Mouse (Mus musculus): ENCODE results near the gene Gpr158. TPM values are rescaled to one million over a fixed set of nuclear protein-coding genes. Genes with fewer than 3 reads are reported as not detected.
"Not testable (repeated sequence)": the region's sequence is repeated elsewhere in the genome, so short reads cannot be mapped to it uniquely, and the experiment has no call there.

The Gpr158 gene
- polyA plus RNA-seq, 1 experiment from 2014 or later: 0.05 TPM

DNA sequence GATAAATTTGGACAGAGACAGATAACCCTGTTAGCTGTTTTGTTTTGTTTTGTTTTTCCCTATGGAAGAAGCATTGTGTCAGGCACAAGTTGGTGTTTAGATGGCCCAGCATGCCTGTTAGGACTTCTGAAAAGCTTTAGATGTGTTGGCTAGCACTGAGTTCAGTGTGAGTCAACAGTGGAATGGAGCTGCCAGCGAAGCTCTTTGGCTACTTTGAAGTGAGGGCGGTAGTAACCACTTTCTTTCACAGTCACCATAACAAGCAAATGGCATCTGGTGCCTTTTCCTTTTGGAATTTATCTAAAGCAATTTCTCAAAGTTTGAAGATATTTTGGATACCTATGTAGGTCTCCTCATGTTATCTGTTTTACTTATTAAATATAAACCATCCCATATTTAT lies 62.9 kb downstream of the Gpr158 start:
- Histone ChIP-seq H3K27me3 (no peaks in the 10 kb centered on the region), H3K9ac (no peak overlapping the region), H3K4me3 (no peak overlapping the region), H3K27ac (no peak overlapping the region), H3K4me1 (no peaks in the 10 kb centered on the region), H3K9me3 (no peaks in the 10 kb centered on the region), H3K36me3 (no peaks in the 10 kb centered on the region), H3K4me2 (no peak overlapping the region)
- ATAC-seq (ENCODE audit: insufficient number of reproducible peaks, low FRiP score, low TSS enrichment, low read depth): no peak
- WGBS: 76% methylated on average over 2 of the region's 2 CpGs

DNA sequence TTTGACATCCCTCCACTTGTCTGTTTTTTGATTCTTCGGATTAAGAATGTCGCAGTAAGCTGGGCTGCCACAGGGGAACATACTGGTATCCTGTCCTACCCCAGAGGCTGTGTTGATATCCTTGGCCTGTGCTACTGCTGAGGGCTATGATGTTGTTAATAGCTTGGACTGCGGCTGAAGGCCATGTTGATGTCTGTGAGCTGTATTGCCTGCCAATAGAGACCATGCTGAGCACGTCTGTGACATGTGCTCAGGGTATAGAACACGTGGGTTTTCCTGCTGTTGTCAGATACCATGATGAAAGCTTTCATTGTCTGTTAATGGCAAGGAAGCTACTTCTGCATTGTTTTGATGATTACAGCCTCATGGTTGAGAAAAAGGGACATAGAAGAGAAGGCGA lies 63.8 kb downstream of the Gpr158 start:
- no peak overlapping the region for H3K9ac ChIP-seq

DNA sequence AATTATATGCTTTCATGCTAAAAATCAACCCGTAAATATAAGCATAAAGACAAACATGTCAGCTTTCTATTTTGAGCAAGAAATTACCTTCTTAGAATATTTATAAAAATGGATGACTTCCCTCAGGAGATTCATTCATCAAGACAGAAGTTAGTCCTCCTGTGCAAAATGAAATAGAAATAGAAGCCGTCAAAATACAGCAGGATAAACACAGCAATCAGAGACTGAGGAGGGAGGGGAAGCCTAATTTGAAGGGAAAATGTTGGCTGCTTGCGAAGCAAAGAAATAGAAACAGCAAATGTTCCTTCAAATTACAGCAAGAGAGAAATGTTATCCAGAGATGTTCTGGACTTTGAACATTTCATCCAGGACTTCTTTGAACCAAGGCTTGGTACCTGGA lies 72.3 kb downstream of the Gpr158 start:
- H3K36me3 ChIP-seq: no peaks in the 10 kb centered on the region
- 83% methylated on average over 3 of the region's 3 CpGs for WGBS

More for the DNA sequence above, 63.8 kb downstream of the Gpr158 start:
- Histone ChIP-seq H3K27me3 (no peaks in the 10 kb centered on the region), H3K4me1 (no peaks in the 10 kb centered on the region), H3K4me2 (no peak overlapping the region), H3K4me3 (no peak overlapping the region), H3K27ac (no peak overlapping the region), H3K36me3 (no peaks in the 10 kb centered on the region), H3K9me3 (no peaks in the 10 kb centered on the region)
- 77% methylated on average over 6 of the region's 6 CpGs for WGBS
- no peak for ATAC-seq (ENCODE audit: insufficient number of reproducible peaks, low FRiP score, low TSS enrichment, low read depth)

DNA sequence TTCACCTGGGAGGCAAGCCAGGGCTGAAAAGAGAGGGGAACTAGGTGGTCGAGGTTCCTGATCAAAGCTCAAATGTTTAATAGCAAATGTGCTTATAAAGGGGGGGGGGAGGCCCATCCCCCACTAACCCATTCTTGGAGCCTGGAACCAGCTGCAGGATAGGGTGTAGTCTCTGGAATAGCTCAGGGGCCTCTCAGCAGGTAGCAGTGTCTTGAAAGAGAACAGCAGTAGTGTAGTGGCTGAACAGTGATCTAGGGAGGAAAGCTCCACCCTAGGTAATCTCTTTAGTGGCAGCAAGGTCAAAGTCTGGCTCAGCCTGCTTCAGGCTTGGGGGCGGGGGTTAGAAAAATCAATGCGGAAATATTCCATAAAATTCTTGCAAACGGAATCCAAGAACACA lies 93.3 kb downstream of the Gpr158 start:
- 79% methylated on average over 4 of the region's 4 CpGs for WGBS

More for the DNA sequence above, 72.3 kb downstream of the Gpr158 start:
- Histone ChIP-seq H3K4me1 (no peaks in the 10 kb centered on the region), H3K9ac (no peak overlapping the region), H3K9me3 (no peaks in the 10 kb centered on the region), H3K27ac (no peak overlapping the region), H3K4me3 (no peak overlapping the region), H3K27me3 (no peaks in the 10 kb centered on the region), H3K4me2 (no peak overlapping the region)
- ATAC-seq (ENCODE audit: insufficient number of reproducible peaks, low FRiP score, low TSS enrichment, low read depth): no peak

DNA sequence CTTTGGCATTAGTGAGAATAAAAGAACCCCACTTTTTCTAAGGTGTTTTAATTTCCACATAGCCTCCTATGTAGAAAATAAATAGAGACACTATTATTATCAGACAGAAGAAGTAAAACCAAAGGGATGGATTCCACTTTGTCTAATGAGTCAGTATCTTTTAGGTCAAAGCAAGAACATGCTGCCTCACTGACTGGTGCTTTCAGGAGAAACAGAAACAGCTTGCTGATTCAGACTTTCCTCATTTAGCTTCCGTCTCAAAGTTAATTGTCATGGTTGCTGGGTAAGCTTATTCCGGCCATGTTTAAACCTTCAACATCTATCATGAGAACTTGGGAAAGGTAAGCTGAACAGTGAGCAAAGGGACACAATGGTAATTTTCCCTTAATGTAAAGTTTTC lies 107.6 kb downstream of the Gpr158 start:
- Histone ChIP-seq H3K4me1 (no peaks in the 10 kb centered on the region), H3K4me3 (no peak overlapping the region), H3K4me2 (no peak overlapping the region), H3K27me3 (no peaks in the 10 kb centered on the region), H3K27ac (no peak overlapping the region), H3K9me3 (no peaks in the 10 kb centered on the region), H3K36me3 (no peaks in the 10 kb centered on the region), H3K9ac (no peak overlapping the region)
- ATAC-seq (ENCODE audit: insufficient number of reproducible peaks, low FRiP score, low TSS enrichment, low read depth): no peak
- WGBS: 93% methylated on average over 2 of the region's 2 CpGs

More for the DNA sequence above, 93.3 kb downstream of the Gpr158 start:
- ATAC-seq (ENCODE audit: insufficient number of reproducible peaks, low FRiP score, low TSS enrichment, low read depth); H3K4me3 ChIP-seq; H3K9ac ChIP-seq; H3K4me1 ChIP-seq; H3K27ac ChIP-seq; H3K27me3 ChIP-seq; H3K36me3 ChIP-seq; H3K9me3 ChIP-seq; H3K4me2 ChIP-seq: not testable (repeated sequence)

DNA sequence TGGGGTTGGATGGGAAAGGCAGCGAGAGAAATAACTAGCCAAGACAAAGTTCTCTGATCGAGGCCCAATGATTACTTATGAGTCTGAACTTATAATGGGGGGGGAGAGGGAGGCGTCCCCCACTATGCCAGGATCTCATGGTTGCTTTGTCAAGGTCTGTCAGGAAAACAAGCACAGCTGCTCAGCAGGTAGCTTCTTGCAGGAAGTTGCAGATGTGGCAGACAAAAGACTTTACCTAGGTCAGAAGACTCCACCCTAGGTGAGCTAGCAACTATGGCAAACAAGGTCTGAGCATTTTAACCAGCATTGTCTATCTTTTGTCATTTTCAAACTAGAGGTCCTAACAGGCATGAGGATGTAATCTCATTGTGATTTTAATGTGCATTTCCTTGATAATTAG lies 129.5 kb downstream of the Gpr158 start:
- no peak overlapping the region for H3K9ac ChIP-seq
- H3K36me3 ChIP-seq: no peaks in the 10 kb centered on the region
- H3K4me1 ChIP-seq: no peaks in the 10 kb centered on the region
- 76% methylated on average over 3 of the region's 3 CpGs for WGBS
- no peak overlapping the region for H3K4me3 ChIP-seq
- H3K9me3 ChIP-seq: no peaks in the 10 kb centered on the region
- no peak overlapping the region for H3K4me2 ChIP-seq
- no peak overlapping the region for H3K27ac ChIP-seq
- ATAC-seq (ENCODE audit: insufficient number of reproducible peaks, low FRiP score, low TSS enrichment, low read depth): no peak
- H3K27me3 ChIP-seq: no peaks in the 10 kb centered on the region

DNA sequence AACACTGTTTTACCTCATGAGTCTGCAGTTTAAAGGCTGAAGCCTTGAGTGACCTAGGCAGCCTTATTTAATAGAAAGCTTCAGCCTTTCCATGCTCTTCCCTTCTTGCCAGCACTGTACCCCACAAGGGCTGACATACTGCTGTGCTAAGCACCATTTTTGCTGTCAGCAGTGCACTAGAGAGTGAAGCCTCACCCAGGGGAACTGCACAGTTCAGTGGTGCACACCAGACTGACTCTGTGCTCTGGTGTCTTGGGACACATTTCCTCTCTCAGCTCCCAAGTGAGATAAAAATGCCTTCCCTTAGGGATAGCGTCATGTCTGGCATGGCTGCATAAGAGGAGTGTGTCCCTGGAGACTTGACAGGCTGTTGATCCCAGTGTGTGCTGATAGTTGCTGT lies 130.6 kb downstream of the Gpr158 start:
- Histone ChIP-seq H3K9me3 (no peaks in the 10 kb centered on the region), H3K27me3 (no peaks in the 10 kb centered on the region), H3K4me3 (no peak overlapping the region), H3K9ac (no peak overlapping the region), H3K4me1 (no peaks in the 10 kb centered on the region), H3K36me3 (no peaks in the 10 kb centered on the region), H3K27ac (no peak overlapping the region), H3K4me2 (no peak overlapping the region)
- WGBS: 75% methylated on average over 1 of the region's 1 CpGs
- ATAC-seq (ENCODE audit: insufficient number of reproducible peaks, low FRiP score, low TSS enrichment, low read depth): no peak

DNA sequence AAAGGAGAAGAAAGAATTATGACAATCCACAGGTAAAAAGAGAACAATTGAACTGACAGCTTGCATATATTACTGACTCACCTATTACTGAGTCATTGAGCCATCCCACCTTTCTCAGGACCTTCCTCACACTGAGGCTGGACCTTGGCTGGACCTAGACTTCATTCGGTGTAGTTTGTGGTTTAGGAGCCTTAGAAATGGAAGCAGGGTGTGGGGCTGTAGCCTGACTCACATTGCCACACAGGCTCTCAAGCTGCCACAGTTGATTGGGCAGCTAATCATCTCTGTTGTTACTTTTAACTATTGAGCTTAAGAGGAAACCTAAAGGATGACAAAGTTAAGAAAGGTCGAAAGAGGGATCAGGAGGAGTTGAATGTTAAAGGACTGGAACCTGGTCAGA lies 132.1 kb downstream of the Gpr158 start:
- no peak overlapping the region for H3K4me3 ChIP-seq
- 76% methylated on average over 2 of the region's 2 CpGs for WGBS
- H3K4me1 ChIP-seq: no peaks in the 10 kb centered on the region
- H3K9me3 ChIP-seq: no peaks in the 10 kb centered on the region
- H3K27ac ChIP-seq: no peak overlapping the region
- no peaks in the 10 kb centered on the region for H3K27me3 ChIP-seq
- no peak overlapping the region for H3K9ac ChIP-seq
- H3K36me3 ChIP-seq: no peaks in the 10 kb centered on the region
- H3K4me2 ChIP-seq: no peak overlapping the region
- no peak for ATAC-seq (ENCODE audit: insufficient number of reproducible peaks, low FRiP score, low TSS enrichment, low read depth)

DNA sequence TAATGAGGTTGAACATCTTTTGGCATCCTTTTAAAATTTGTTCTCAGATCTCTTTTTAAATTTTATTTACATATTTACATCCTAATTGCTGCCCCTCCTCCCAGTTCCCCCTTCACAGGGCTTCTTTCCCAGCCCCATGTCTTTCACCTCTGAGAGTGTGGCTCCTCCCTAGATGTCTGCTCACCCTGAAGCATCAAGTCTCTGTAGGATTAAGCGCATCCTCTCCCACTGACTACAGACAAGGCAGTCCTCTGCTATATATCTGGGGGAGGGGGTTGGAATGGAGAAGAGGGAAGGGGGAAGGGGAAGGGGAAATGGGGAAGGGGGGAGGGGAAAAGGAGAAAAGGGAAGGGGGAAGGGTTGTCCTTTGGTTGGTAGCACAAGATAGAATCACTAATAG lies 140.1 kb downstream of the Gpr158 start:
- no peaks in the 10 kb centered on the region for H3K9me3 ChIP-seq
- H3K4me2 ChIP-seq: no peak overlapping the region
- H3K9ac ChIP-seq: no peak overlapping the region
- no peak overlapping the region for H3K4me3 ChIP-seq
- H3K36me3 ChIP-seq: no peaks in the 10 kb centered on the region
- 43% methylated on average over 1 of the region's 1 CpGs for WGBS
- no peak for ATAC-seq (ENCODE audit: insufficient number of reproducible peaks, low FRiP score, low TSS enrichment, low read depth)
- H3K4me1 ChIP-seq: no peaks in the 10 kb centered on the region
- no peak overlapping the region for H3K27ac ChIP-seq
- no peaks in the 10 kb centered on the region for H3K27me3 ChIP-seq

DNA sequence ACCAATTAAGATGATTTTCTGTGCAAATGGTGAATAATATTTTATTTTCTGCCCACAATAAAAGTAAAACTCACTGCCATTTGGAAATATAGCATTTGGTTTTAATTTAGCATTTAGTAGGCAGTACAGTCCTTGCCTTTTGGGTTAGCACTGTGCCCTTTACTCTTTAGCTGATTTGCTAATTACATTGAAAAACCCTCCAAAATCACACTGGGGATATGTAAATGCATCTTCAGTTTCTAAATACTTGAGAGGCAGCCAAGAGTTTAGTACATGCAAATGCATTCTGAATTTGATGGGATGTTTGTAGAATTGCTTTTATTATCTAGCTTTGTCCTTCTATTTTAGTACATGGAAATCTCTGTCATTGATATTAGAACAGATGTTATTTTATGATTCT lies 163.4 kb downstream of the Gpr158 start:
- no peaks in the 10 kb centered on the region for H3K4me1 ChIP-seq
- no peak overlapping the region for H3K4me3 ChIP-seq
- no peaks in the 10 kb centered on the region for H3K27me3 ChIP-seq
- no peaks in the 10 kb centered on the region for H3K9me3 ChIP-seq
- no peak for ATAC-seq (ENCODE audit: insufficient number of reproducible peaks, low FRiP score, low TSS enrichment, low read depth)
- H3K4me2 ChIP-seq: no peak overlapping the region
- H3K36me3 ChIP-seq: no peaks in the 10 kb centered on the region
- no peak overlapping the region for H3K9ac ChIP-seq
- H3K27ac ChIP-seq: no peak overlapping the region

DNA sequence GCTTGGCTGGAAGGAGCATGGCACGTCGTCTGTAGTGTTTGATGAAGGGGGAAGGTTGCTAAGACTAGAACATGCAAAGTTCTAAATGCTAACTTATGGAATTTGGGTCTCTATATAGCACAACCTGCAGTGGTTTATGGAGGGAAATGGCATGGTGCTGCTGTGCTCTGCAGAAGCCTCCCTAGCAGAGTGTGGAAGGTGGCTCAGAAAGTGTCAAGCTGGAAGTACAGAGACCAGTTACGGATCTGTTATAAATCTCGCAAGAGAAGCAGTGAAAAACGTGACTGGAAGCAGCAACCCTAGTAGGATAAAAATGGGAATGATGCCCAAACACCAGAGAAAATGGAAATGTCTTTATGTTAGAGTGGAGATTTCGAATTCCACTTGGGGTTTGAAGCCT lies 251.8 kb downstream of the Gpr158 start:
- H3K4me2 ChIP-seq: no peak overlapping the region
- 46% methylated on average over 6 of the region's 6 CpGs for WGBS
- no peaks in the 10 kb centered on the region for H3K27me3 ChIP-seq
- H3K36me3 ChIP-seq: no peaks in the 10 kb centered on the region
- no peak for ATAC-seq (ENCODE audit: insufficient number of reproducible peaks, low FRiP score, low TSS enrichment, low read depth)
- no peaks in the 10 kb centered on the region for H3K4me1 ChIP-seq
- no peak overlapping the region for H3K9ac ChIP-seq
- H3K9me3 ChIP-seq: no peaks in the 10 kb centered on the region
- H3K4me3 ChIP-seq: no peak overlapping the region
- H3K27ac ChIP-seq: no peak overlapping the region

DNA sequence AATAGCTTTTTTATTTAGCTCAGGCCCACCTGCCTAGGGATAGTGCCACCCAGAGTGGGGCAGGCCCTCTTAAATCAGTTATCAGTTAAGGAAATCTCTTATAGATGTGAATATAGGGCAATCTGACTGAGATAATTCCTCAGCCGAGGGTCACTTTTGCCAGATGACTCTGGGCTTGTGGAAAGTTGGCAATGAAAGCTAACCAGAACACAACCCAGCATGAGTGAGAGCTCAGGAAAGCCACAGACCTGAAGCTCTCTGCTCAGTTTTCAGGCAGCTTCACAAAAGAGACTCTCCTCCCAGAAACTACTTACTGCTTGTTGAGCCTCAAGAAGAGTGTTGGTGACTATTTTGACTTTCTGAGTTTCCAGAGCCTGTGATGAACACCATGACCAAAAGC lies 264.8 kb downstream of the Gpr158 start:
- Histone ChIP-seq H3K27me3 (no peaks in the 10 kb centered on the region), H3K4me1 (no peaks in the 10 kb centered on the region), H3K4me3 (no peak overlapping the region), H3K4me2 (no peak overlapping the region), H3K27ac (no peak overlapping the region), H3K9ac (no peak overlapping the region), H3K9me3 (no peaks in the 10 kb centered on the region), H3K36me3 (no peaks in the 10 kb centered on the region)
- ATAC-seq (ENCODE audit: insufficient number of reproducible peaks, low FRiP score, low TSS enrichment, low read depth): no peak
- 85% methylated on average over 1 of the region's 1 CpGs for whole genome bisulfite sequencing

DNA sequence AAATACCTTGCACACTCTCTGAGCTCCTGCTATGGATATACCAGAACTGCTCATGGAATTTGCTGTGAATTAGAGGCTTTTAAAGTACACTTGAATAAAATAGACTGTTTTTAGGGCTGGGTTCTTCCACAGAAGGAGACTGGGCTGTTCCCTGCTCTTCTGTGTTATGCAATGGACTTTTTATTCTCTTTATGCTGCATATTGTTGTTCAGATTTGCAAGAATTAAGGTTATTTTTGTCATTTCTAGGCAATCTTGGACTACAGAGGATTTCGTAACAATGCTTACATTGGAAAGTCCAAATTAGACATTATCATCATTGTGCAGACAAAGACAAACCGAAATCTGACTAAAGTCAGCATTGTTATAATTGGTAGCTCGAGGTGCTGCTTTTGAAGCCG lies 298.4 kb downstream of the Gpr158 start:
- no peaks in the 10 kb centered on the region for H3K36me3 ChIP-seq
- H3K4me3 ChIP-seq: no peak overlapping the region
- no peak overlapping the region for H3K4me2 ChIP-seq
- H3K27ac ChIP-seq: no peak overlapping the region
- H3K9ac ChIP-seq: no peak overlapping the region
- no peaks in the 10 kb centered on the region for H3K4me1 ChIP-seq
- 70% methylated on average over 4 of the region's 4 CpGs for WGBS
- H3K9me3 ChIP-seq: no peaks in the 10 kb centered on the region
- H3K27me3 ChIP-seq: no peaks in the 10 kb centered on the region
- ATAC-seq (ENCODE audit: insufficient number of reproducible peaks, low FRiP score, low TSS enrichment, low read depth): no peak

All from limb, embryonic 15.5 days (tissue).